Mouse (Mus musculus): ENCODE measurements around the gene Gm8279. TPM values are rescaled to one million over a fixed set of nuclear protein-coding genes. Genes with fewer than 3 reads are reported as not detected.
"Not testable (repeated sequence)": the region's sequence is repeated elsewhere in the genome, so short reads cannot be mapped to it uniquely, and the experiment has no call there.

Gm8279 gene
- polyA plus RNA-seq (2015; fragmentation: Nextera tagmentation; extraction: Ambion mirVana), result not detected in 2 replicates

- not testable (repeated sequence) for H3K36me3 ChIP-seq; H3K4me2 ChIP-seq; H3K9ac ChIP-seq; H3K27me3 ChIP-seq; H3K9me3 ChIP-seq (replicated peaks); ATAC-seq (ENCODE audit: low read depth); H3K4me3 ChIP-seq (replicated peaks); H3K27ac ChIP-seq; DNase-seq; H3K4me1 ChIP-seq (replicated peaks)
- WGBS (ENCODE audit: insufficient replicate concordance), result 27% methylated on average over 2 of the region's 2 CpGs
Measured at GRCm38 (mm10) chr14:5131219-5131618, at the start of gene Gm8279. TSS of gene Gm8279 (plus strand) at chr14:5131519.

- H3K9ac ChIP-seq; DNase-seq; ATAC-seq (ENCODE audit: low read depth); H3K4me3 ChIP-seq (replicated peaks); H3K4me2 ChIP-seq; H3K27ac ChIP-seq; H3K9me3 ChIP-seq (replicated peaks); H3K27me3 ChIP-seq; H3K4me1 ChIP-seq (replicated peaks); H3K36me3 ChIP-seq: not testable (repeated sequence)
- no CpG with 5 or more reads among the region's 1 CpGs for WGBS (ENCODE audit: insufficient replicate concordance)
Measured at GRCm38 (mm10) chr14:5164235-5164634, 32.9 kb downstream of the Gm8279 start, which contains the start of gene Gm3317. TSS of gene Gm3317 (plus strand) at chr14:5164535.

- H3K4me2 ChIP-seq; H3K9ac ChIP-seq; H3K4me3 ChIP-seq (replicated peaks); H3K36me3 ChIP-seq; DNase-seq; H3K27me3 ChIP-seq; H3K9me3 ChIP-seq (replicated peaks); H3K27ac ChIP-seq; ATAC-seq (ENCODE audit: low read depth); H3K4me1 ChIP-seq (replicated peaks): not testable (repeated sequence)
- no CpG with 5 or more reads among the region's 3 CpGs for WGBS (ENCODE audit: insufficient replicate concordance)
Measured at GRCm38 (mm10) chr14:5185493-5185892, 54.2 kb downstream of the Gm8279 start, which contains the start of gene Gm8271. TSS of gene Gm8271 (plus strand) at chr14:5185793.

Other genes with a start within 250 kb of the Gm8279 start
- gene Gm3278, start 239.1 kb upstream of the Gm8279 start, polyA plus RNA-seq (2015; fragmentation: Nextera tagmentation; extraction: Ambion mirVana), result not detected in 2 replicates
- gene Gm8297, start 147.6 kb upstream of the Gm8279 start, polyA plus RNA-seq (2015; fragmentation: Nextera tagmentation; extraction: Ambion mirVana), result not detected in 2 replicates
- gene Gm3298, start 115.6 kb upstream of the Gm8279 start, polyA plus RNA-seq (2015; fragmentation: Nextera tagmentation; extraction: Ambion mirVana), result not detected in 2 replicates
- gene 4930555G01Rik, start 80.9 kb upstream of the Gm8279 start, polyA plus RNA-seq (2015; fragmentation: Nextera tagmentation; extraction: Ambion mirVana), result not detected in 2 replicates
- not detected in 2 replicates for gene Gm8281, start 60.5 kb upstream of the Gm8279 start, polyA plus RNA-seq (2015; fragmentation: Nextera tagmentation; extraction: Ambion mirVana)
- gene Gm3317, start 33.0 kb downstream of the Gm8279 start, polyA plus RNA-seq (2015; fragmentation: Nextera tagmentation; extraction: Ambion mirVana), result not detected in 2 replicates
- gene Gm8271, start 54.3 kb downstream of the Gm8279 start, polyA plus RNA-seq (2015; fragmentation: Nextera tagmentation; extraction: Ambion mirVana), result not detected in 2 replicates
- gene Gm3526, start 129.1 kb downstream of the Gm8279 start, polyA plus RNA-seq (2015; fragmentation: Nextera tagmentation; extraction: Ambion mirVana), result not detected in 2 replicates
- not detected in 2 replicates for gene Gm3542, start 203.4 kb downstream of the Gm8279 start, polyA plus RNA-seq (2015; fragmentation: Nextera tagmentation; extraction: Ambion mirVana)